In the genomic region with DNA sequence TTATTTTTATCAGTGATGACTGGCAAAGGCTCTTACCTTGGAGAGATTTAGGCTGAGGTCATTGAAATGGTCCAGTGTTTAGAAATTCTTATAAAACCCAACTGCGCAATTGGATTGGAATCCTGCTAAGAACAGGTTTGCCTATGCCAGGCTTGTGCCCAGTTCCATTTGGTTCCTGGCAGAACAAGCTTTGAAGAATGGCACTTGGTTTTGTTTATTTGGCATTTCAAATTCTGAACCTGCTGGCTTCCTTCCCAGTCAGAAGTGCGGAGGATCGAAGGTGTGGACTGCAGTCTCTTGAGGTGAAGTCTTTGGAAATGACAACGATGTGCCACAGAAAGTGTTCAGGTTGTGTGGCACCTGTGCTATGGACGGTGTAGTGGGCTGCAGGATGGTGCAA, we compare ENCODE assay signal across 9 mouse cellular contexts.
"Had no signal": no experiment of that assay in that cellular context is flagged by ENCODE, and none has a peak within 500 bp of the region (broad histone marks: within the 10 kb centered on the region; RNA-seq: fewer than 3 reads in every experiment).

No protein-coding gene starts in this region.

- H3K4me1 ChIP-seq: limb, embryonic 15.5 days; liver, embryonic 12.5 days; midbrain, embryonic 15.5 days had no signal

- H3K9ac ChIP-seq: limb, embryonic 15.5 days; liver, embryonic 12.5 days; midbrain, embryonic 15.5 days; neural tube, embryonic 13.5 days had no signal

- ATAC-seq: liver, embryonic 12.5 days; midbrain, embryonic 15.5 days had no signal

- H3K27ac ChIP-seq: limb, embryonic 15.5 days; liver, embryonic 12.5 days; midbrain, embryonic 15.5 days; neural tube, embryonic 13.5 days had no signal

- H3K36me3 ChIP-seq: limb, embryonic 15.5 days; liver, embryonic 12.5 days; midbrain, embryonic 15.5 days; neural tube, embryonic 13.5 days had no signal

- H3K9me3 ChIP-seq: limb, embryonic 15.5 days; liver, embryonic 12.5 days; midbrain, embryonic 15.5 days; neural tube, embryonic 13.5 days had no signal

- H3K27me3 ChIP-seq: limb, embryonic 15.5 days; liver, embryonic 12.5 days; midbrain, embryonic 15.5 days; neural tube, embryonic 13.5 days had no signal

- H3K4me2 ChIP-seq: limb, embryonic 15.5 days; liver, embryonic 12.5 days; midbrain, embryonic 11.5 days; midbrain, embryonic 15.5 days; neural tube, embryonic 13.5 days had no signal

- DNase-seq: kidney, postnatal 14 days; lung, postnatal 4 days; retina, postnatal 1 day; thymus, postnatal 4 days had no signal

- H3K4me3 ChIP-seq: limb, embryonic 15.5 days; liver, embryonic 12.5 days; midbrain, embryonic 15.5 days; neural tube, embryonic 13.5 days had no signal
